Mouse (Mus musculus) liver, adult 2 months (tissue): ENCODE results near the gene Msmb. TPM values are rescaled to one million over a fixed set of nuclear protein-coding genes. Genes with fewer than 3 reads are reported as not detected.
"Not testable (repeated sequence)": the region's sequence is repeated elsewhere in the genome, so short reads cannot be mapped to it uniquely, and the experiment has no call there.

ENCODE experiments used
- DNase-seq: peaks from one replicate; pipeline ENCODE4 v3.0.0-alpha.2; 2011; ENCODE audit warnings: low read depth, low spot score; ENCODE audit errors: extremely low read depth
- H3K27ac ChIP-seq: fragments of 200-500 bp; replicated peaks from 2 replicates; pipeline ENCODE4 v1.5.1; 2012; ENCODE audit warnings: low read depth, mild to moderate bottlenecking, control low read depth, inconsistent platforms, low read length; ENCODE audit not compliant: insufficient read depth
- H3K27me3 ChIP-seq: fragments of 200-500 bp; 2 replicates; pipeline ENCODE4 v1.6.1; 2012; ENCODE audit warnings: mild to moderate bottlenecking, moderate library complexity, low read length, inconsistent platforms; ENCODE audit not compliant: control insufficient read depth, insufficient read depth
- H3K36me3 ChIP-seq: fragments of 200-500 bp; 2 replicates; pipeline ENCODE4 v1.6.1; 2012; ENCODE audit warnings: low read length, inconsistent platforms; ENCODE audit not compliant: control insufficient read depth, insufficient read depth
- H3K4me1 ChIP-seq: fragments of 200-500 bp; 2 replicates; pipeline ENCODE4 v1.6.1; 2011; ENCODE audit warnings: low read length; ENCODE audit not compliant: control insufficient read depth, insufficient read depth
- H3K4me3 ChIP-seq: fragments of 200-500 bp; 2 replicates; pipeline ENCODE4 v1.5.1; 2011; ENCODE audit warnings: low read depth, mild to moderate bottlenecking, control low read depth, low read length, moderate library complexity; ENCODE audit not compliant: insufficient read depth
- H3K79me2 ChIP-seq: fragments of 200-500 bp; 2 replicates; pipeline ENCODE4 v1.6.1; 2012; ENCODE audit warnings: inconsistent platforms, mild to moderate bottlenecking, low read length, moderate library complexity; ENCODE audit not compliant: control insufficient read depth, insufficient read depth
- H3K9ac ChIP-seq: fragments of 200-500 bp; 2 replicates; pipeline ENCODE4 v1.6.1; 2012; ENCODE audit warnings: low read depth, mild to moderate bottlenecking, control low read depth, inconsistent platforms, low read length
- CTCF ChIP-seq: fragments of 200-500 bp; IDR thresholded peaks from 2 replicates; pipeline ENCODE4 v1.5.1; 2011; ENCODE audit warnings: low read depth, low read length, control low read depth
- POLR2A ChIP-seq: fragments of 200-500 bp; IDR thresholded peaks from 2 replicates; pipeline ENCODE4 v1.6.1; 2011; ENCODE audit warnings: low read length, control low read depth; ENCODE audit not compliant: insufficient read depth; ENCODE audit errors: extremely low read depth
- WGBS: fragments of 180-500 bp; shearing (Covaris S2); methylation state at CpG from one replicate; pipeline ENCODE4 v1.1.7; 2018; 5-methylcytosine and 5-hydroxymethylcytosine counted together
- polyA plus RNA-seq: library from polyadenylated mRNA; depleted of rRNA; stranded (reverse); fragments of >200 nt; gene quantifications from 2 replicates; pipeline ENCODE4 v1.2.3, GENCODE M21; 2012
- total RNA-seq: library from RNA; depleted of rRNA; stranded (reverse); fragments of >200 nt; gene quantifications from 2 replicates; pipeline ENCODE4 v1.2.3, GENCODE M21; 2014

Gene Msmb
- total and polyA plus RNA-seq, 2 experiments: not detected

- Histone ChIP-seq H3K9ac (no peak overlapping the region), H3K27ac (no peak overlapping the region), H3K79me2 (peaks cover 36% of the 10 kb centered on the region; the same call in 1 of the 2 replicates), H3K27me3 (no peaks in the 10 kb centered on the region), H3K4me1 (peaks cover 11% of the 10 kb centered on the region), H3K36me3 (peaks cover 41% of the 10 kb centered on the region), H3K4me3 (no peak overlapping the region)
- TF ChIP-seq CTCF (no peak), POLR2A (no peak)
- 89% methylated on average over 4 of the region's 4 CpGs for WGBS
- no peak for DNase-seq
Observed at GRCm38 (mm10) chr14:32170137-32170536, 28.3 kb downstream of the Msmb start.

GRCm38 (mm10) chr14:32175310-32175709 lies 33.5 kb downstream of the Msmb start:
- no peak for DNase-seq
- Histone ChIP-seq H3K4me3 (no peak overlapping the region), H3K9ac (no peak overlapping the region), H3K36me3 (peaks cover 57% of the 10 kb centered on the region), H3K27me3 (no peaks in the 10 kb centered on the region), H3K27ac (no peak overlapping the region), H3K79me2 (peaks cover 4% of the 10 kb centered on the region; the same call in 1 of the 2 replicates), H3K4me1 (peaks cover 5% of the 10 kb centered on the region; the same call in 1 of the 2 replicates)
- WGBS: 86% methylated on average over 2 of the region's 2 CpGs
- no peak for TF ChIP-seq CTCF
- no peak for TF ChIP-seq POLR2A

- H3K4me3 ChIP-seq, H3K79me2 ChIP-seq, H3K9ac ChIP-seq, H3K27ac ChIP-seq, H3K27me3 ChIP-seq, H3K4me1 ChIP-seq, DNase-seq: not testable (repeated sequence)
- WGBS: 79% methylated on average over 5 of the region's 5 CpGs
- peaks cover 57% of the 10 kb centered on the region for H3K36me3 ChIP-seq
Observed at GRCm38 (mm10) chr14:32176590-32176989, 34.8 kb downstream of the Msmb start.

- 58% methylated on average over 10 of the region's 10 CpGs for WGBS
- peak; percentile 72 for DNase-seq
- Histone ChIP-seq H3K4me1 (peaks cover 9% of the 10 kb centered on the region; the same call in 1 of the 2 replicates), H3K4me3 (no peak overlapping the region), H3K27me3 (no peaks in the 10 kb centered on the region), H3K9ac (no peak overlapping the region), H3K36me3 (peaks cover 53% of the 10 kb centered on the region), H3K79me2 (no peaks in the 10 kb centered on the region), H3K27ac (peak overlapping the region; percentile 98)
- no peak for TF ChIP-seq POLR2A
- no peak for TF ChIP-seq CTCF
Observed at GRCm38 (mm10) chr14:32179393-32180195, 37.8 kb downstream of the Msmb start.

- H3K4me3 ChIP-seq: no peak overlapping the region
- no peak for TF ChIP-seq CTCF
- no peaks in the 10 kb centered on the region for H3K79me2 ChIP-seq
- no peak overlapping the region for H3K9ac ChIP-seq
- peak; percentile 81 for DNase-seq
- 34% methylated on average over 6 of the region's 6 CpGs for WGBS
- no peaks in the 10 kb centered on the region for H3K27me3 ChIP-seq
- peaks cover 54% of the 10 kb centered on the region for H3K36me3 ChIP-seq
- peaks cover 9% of the 10 kb centered on the region; the same call in 1 of the 2 replicates for H3K4me1 ChIP-seq
- peak overlapping the region; percentile 73 for H3K27ac ChIP-seq
Observed at GRCm38 (mm10) chr14:32180861-32181260, 39.0 kb downstream of the Msmb start.

- no peak overlapping the region for H3K9ac ChIP-seq
- peak overlapping the region; percentile 39 for H3K27ac ChIP-seq
- DNase-seq: no peak
- H3K27me3 ChIP-seq: no peaks in the 10 kb centered on the region
- peaks cover 9% of the 10 kb centered on the region; the same call in 1 of the 2 replicates for H3K4me1 ChIP-seq
- TF ChIP-seq CTCF (no peak), POLR2A (no peak)
- no peaks in the 10 kb centered on the region for H3K79me2 ChIP-seq
- peaks cover 68% of the 10 kb centered on the region for H3K36me3 ChIP-seq
- WGBS: 95% methylated on average over 4 of the region's 4 CpGs
- H3K4me3 ChIP-seq: no peak overlapping the region
Observed at GRCm38 (mm10) chr14:32183846-32184245, 42.0 kb downstream of the Msmb start.
